Mouse (Mus musculus) embryonic fibroblast, embryonic 13.5 days (primary cell): ENCODE results near the gene Rnf34.

Source experiments
- CTCF ChIP-seq: IDR thresholded peaks from 2 replicates; pipeline ENCODE4 v1.5.1; 2011; ENCODE audit warnings: mild to moderate bottlenecking, control low read depth, low read length, moderate library complexity, borderline replicate concordance; ENCODE audit not compliant: insufficient read depth
- POLR2A ChIP-seq: IDR thresholded peaks from 2 replicates; pipeline ENCODE4 v1.6.1; 2011; ENCODE audit warnings: low read depth, mild to moderate bottlenecking, control low read depth, low read length, moderate library complexity

DNA sequence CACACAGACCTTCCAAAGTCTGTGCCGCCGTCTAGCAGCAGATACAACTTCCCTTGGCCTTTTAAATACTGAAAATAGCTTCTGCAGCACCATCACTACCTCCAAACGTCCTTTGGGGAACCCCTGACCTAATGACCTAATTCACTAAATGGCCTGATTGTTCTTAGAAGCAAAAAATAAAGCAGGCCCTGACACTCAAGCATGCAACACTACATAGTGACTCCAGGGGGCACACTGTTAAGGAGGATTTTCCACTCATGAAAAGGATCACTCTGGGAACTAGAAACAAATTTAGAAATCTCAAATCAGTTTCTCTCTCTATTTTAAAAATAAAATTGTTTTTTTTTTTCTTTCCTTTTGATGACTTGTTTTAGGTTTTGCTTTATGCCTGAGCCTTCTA, 44.3 kb upstream of the Rnf34 start:
- TF ChIP-seq CTCF (no peak), POLR2A (no peak)
